Mouse (Mus musculus): ENCODE measurements around the gene Btbd1.
A peak's percentile ranks its signal among the peaks of the same experiment; 100 is the strongest.

Btbd1 gene

GRCm38 (mm10) chr7:81775325-81775724 is 53.9 kb downstream of the Btbd1 start:
- no peak for DNase-seq

- no peak for DNase-seq
Measured at GRCm38 (mm10) chr7:81772786-81773539, 56.3 kb downstream of the Btbd1 start.

- DNase-seq, result peak; percentile 23
Measured at GRCm38 (mm10) chr7:81763110-81763845, 66.0 kb downstream of the Btbd1 start.

GRCm38 (mm10) chr7:81762180-81763109 is 66.8 kb downstream of the Btbd1 start, which contains the start of gene Ramac:
Gene Ramac (plus strand): TSS chr7:81762925.
- peak; percentile 85 for DNase-seq

- no peak for DNase-seq
Measured at GRCm38 (mm10) chr7:81747956-81748355, 81.3 kb downstream of the Btbd1 start.

- DNase-seq, result no peak
Measured at GRCm38 (mm10) chr7:81744145-81744544, 85.1 kb downstream of the Btbd1 start.
